In genomic region chr8:117863837-117864236, GRCm38 (mm10) we compare ENCODE assay signal across 8 mouse cellular contexts.
A peak's percentile ranks its signal among the peaks of the same experiment; 100 is the strongest.
DNase-seq lines count a peak whose midpoint lies in the region; ATAC-seq and TF ChIP-seq lines count a peak whose summit lies in the region.

No protein-coding gene starts in this region.

- H3K36me3 ChIP-seq in thymus, adult 2 months (ENCODE audit: control insufficient read depth, insufficient read depth, low read length): no peaks in the 10 kb centered on the region
- no peaks in the 10 kb centered on the region for H3K36me3 ChIP-seq in lung, embryonic 15.5 days
- no peaks in the 10 kb centered on the region for H3K36me3 ChIP-seq in stomach, embryonic 15.5 days

- no peak overlapping the region for H3K4me3 ChIP-seq in cerebellum, adult 2 months (replicated peaks; ENCODE audit: insufficient read depth, low read depth, low read length)
- H3K4me3 ChIP-seq in thymus, adult 2 months (ENCODE audit: control insufficient read depth, insufficient read depth, low read length): no peak overlapping the region
- H3K4me3 ChIP-seq in embryonic fibroblast, embryonic 13.5 days (ENCODE audit: insufficient read depth, low read length): no peak overlapping the region
- no peak overlapping the region for H3K4me3 ChIP-seq in lung, embryonic 15.5 days
- no peak overlapping the region for H3K4me3 ChIP-seq in stomach, embryonic 15.5 days (replicated peaks)

- peak; percentile 9 to 16 for DNase-seq in cerebellum, adult 2 months
- DNase-seq in cerebellum, adult 11-12 months: no peak
- peak; percentile 34 for DNase-seq in thymus, adult 2 months
- no peak for DNase-seq in thymus, adult 18-20 months
- DNase-seq in kidney, postnatal 10 days: peak; percentile 84

- H3K9ac ChIP-seq in lung, embryonic 15.5 days: no peak overlapping the region
- no peak overlapping the region for H3K9ac ChIP-seq in stomach, embryonic 15.5 days

- no peaks in the 10 kb centered on the region for H3K9me3 ChIP-seq in lung, embryonic 15.5 days
- no peaks in the 10 kb centered on the region for H3K9me3 ChIP-seq in stomach, embryonic 15.5 days

- no peak overlapping the region for H3K27ac ChIP-seq in cerebellum, adult 2 months (ENCODE audit: insufficient read depth, low read length)
- H3K27ac ChIP-seq in thymus, adult 2 months (ENCODE audit: control insufficient read depth, insufficient read depth, low read length): no peak overlapping the region
- H3K27ac ChIP-seq in embryonic fibroblast, embryonic 13.5 days (ENCODE audit: insufficient read depth, low read length): no peak overlapping the region
- no peak overlapping the region for H3K27ac ChIP-seq in lung, embryonic 15.5 days
- no peak overlapping the region for H3K27ac ChIP-seq in stomach, embryonic 15.5 days

- TF ChIP-seq CTCF in cerebellum, adult 2 months (IDR thresholded peaks at IDR 0.05; ENCODE audit: borderline replicate concordance, insufficient read depth, low read depth, low read length): peak; percentile 61
- TF ChIP-seq CTCF in thymus, adult 2 months (IDR thresholded peaks at IDR 0.05; ENCODE audit: borderline replicate concordance, control insufficient read depth, extremely low read depth, insufficient read depth, low read length, poor library complexity): no peak
- peak; percentile 49; the same call in 1 of the 2 replicates for TF ChIP-seq CTCF in embryonic fibroblast, embryonic 13.5 days (IDR thresholded peaks at IDR 0.05; ENCODE audit: borderline replicate concordance, insufficient read depth, low read length)

- no peaks in the 10 kb centered on the region; the same call in 1 of the 2 replicates for H3K27me3 ChIP-seq in cerebellum, adult 2 months (ENCODE audit: control insufficient read depth, insufficient read depth, low read length)
- H3K27me3 ChIP-seq in thymus, adult 2 months (ENCODE audit: control insufficient read depth, insufficient read depth, low read length): no peaks in the 10 kb centered on the region
- H3K27me3 ChIP-seq in lung, embryonic 15.5 days: peaks cover 7% of the 10 kb centered on the region; the same call in 1 of the 2 replicates
- no peaks in the 10 kb centered on the region for H3K27me3 ChIP-seq in stomach, embryonic 15.5 days (replicated peaks)

- 48% methylated on average over 2 of the region's 2 CpGs for WGBS in cerebellum, adult 2 months
- WGBS in thymus, adult 2 months: 41% methylated on average over 2 of the region's 2 CpGs
- 29% methylated on average over 2 of the region's 2 CpGs for WGBS in lung, embryonic 15.5 days
- WGBS in stomach, embryonic 15.5 days: 37% methylated on average over 2 of the region's 2 CpGs

- ATAC-seq in lung, embryonic 15.5 days (ENCODE audit: borderline replicate concordance, extremely low read depth, low FRiP score, low TSS enrichment): 0 out of 2 replicates have a peak, but pooled peaks have one; percentile 64
- 0 out of 2 replicates have a peak, but pooled peaks have one; percentile 18 for ATAC-seq in stomach, embryonic 15.5 days (ENCODE audit: insufficient read depth, low FRiP score, low read depth)

- H3K4me2 ChIP-seq in lung, embryonic 15.5 days: no peak overlapping the region
- no peak overlapping the region for H3K4me2 ChIP-seq in stomach, embryonic 15.5 days

- H3K4me1 ChIP-seq in cerebellum, adult 2 months (ENCODE audit: control insufficient read depth, insufficient read depth, low read length): no peaks in the 10 kb centered on the region; the same call in 1 of the 2 replicates
- no peaks in the 10 kb centered on the region for H3K4me1 ChIP-seq in thymus, adult 2 months (replicated peaks; ENCODE audit: control insufficient read depth, insufficient read depth, low read length)
- no peaks in the 10 kb centered on the region for H3K4me1 ChIP-seq in embryonic fibroblast, embryonic 13.5 days (ENCODE audit: control insufficient read depth, insufficient read depth, low read length)
- H3K4me1 ChIP-seq in lung, embryonic 15.5 days: peaks cover 3% of the 10 kb centered on the region; the same call in 1 of the 2 replicates
- 0 out of 2 replicates have a peak, but pooled peaks cover 4% of the 10 kb centered on the region for H3K4me1 ChIP-seq in stomach, embryonic 15.5 days

- no peak for TF ChIP-seq POLR2A in cerebellum, adult 2 months (IDR thresholded peaks at IDR 0.05; ENCODE audit: borderline replicate concordance, insufficient read depth, low read length)
- TF ChIP-seq POLR2A in thymus, adult 2 months (IDR thresholded peaks at IDR 0.05; ENCODE audit: control insufficient read depth, extremely low read depth, insufficient read depth, low read length, poor library complexity): no peak
- TF ChIP-seq POLR2A in embryonic fibroblast, embryonic 13.5 days (IDR thresholded peaks at IDR 0.05; ENCODE audit: low read depth, low read length): no peak

Comparison
In these comparisons a context has a peak if more than half of its experiments do, and no peak if none do; other contexts are left out.
1. DNase-seq: peak in cerebellum, adult 2 months (2 of 2), thymus, adult 2 months (single experiment) and kidney, postnatal 10 days (single experiment); none in cerebellum, adult 11-12 months (single experiment) and thymus, adult 18-20 months (0 of 2).